25 mouse cellular contexts compared by ENCODE assay signal in the genomic region with DNA sequence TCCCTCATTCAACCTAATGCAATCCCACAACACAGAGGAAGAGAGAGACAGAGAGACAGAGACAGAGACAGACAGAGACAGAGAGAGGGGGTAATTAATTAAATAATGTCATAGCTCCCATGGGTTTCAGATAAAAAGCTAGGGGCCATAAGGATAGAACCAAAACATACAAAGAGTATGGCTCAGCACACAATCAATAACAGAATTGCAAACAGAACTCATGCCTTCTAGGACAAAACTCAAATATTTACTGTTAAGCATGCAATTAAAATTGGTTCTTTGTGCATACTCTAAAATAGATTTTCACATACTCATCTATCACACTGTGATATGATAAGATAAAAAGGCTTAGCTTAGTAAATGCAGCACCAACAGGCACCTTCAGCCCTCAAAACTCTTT. TPM values are rescaled to one million over a fixed set of nuclear protein-coding genes. Genes with fewer than 3 reads are reported as not detected.
"Had no signal": no experiment of that assay in that cellular context is flagged by ENCODE, and none has a peak within 500 bp of the region (broad histone marks: within the 10 kb centered on the region; RNA-seq: fewer than 3 reads in every experiment).

No protein-coding gene starts in this region.

- H3K4me1 ChIP-seq: heart, embryonic 12.5 days; hindbrain, embryonic 12.5 days; limb, embryonic 13.5 days had no signal

- H3K4me3 ChIP-seq: gastrocnemius, adult 2 months; heart, embryonic 10.5 days; heart, embryonic 12.5 days; hindbrain, embryonic 10.5 days; hindbrain, embryonic 12.5 days; layer of hippocampus, adult 2 months; left cerebral cortex, adult 2 months; limb, embryonic 13.5 days; limb, embryonic 15.5 days; liver, embryonic 12.5 days had no signal

- H3K9me3 ChIP-seq: heart, embryonic 10.5 days; heart, embryonic 12.5 days; hindbrain, embryonic 10.5 days; hindbrain, embryonic 12.5 days; limb, embryonic 13.5 days; limb, embryonic 15.5 days; liver, embryonic 12.5 days had no signal

- H3K27ac ChIP-seq: gastrocnemius, adult 2 months; heart, embryonic 10.5 days; hindbrain, embryonic 10.5 days; hindbrain, embryonic 12.5 days; hindbrain, embryonic 14.5 days; layer of hippocampus, adult 2 months; left cerebral cortex, adult 2 months; limb, embryonic 13.5 days; limb, embryonic 15.5 days; liver, embryonic 12.5 days had no signal

- H3K27me3 ChIP-seq: heart, embryonic 12.5 days; hindbrain, embryonic 12.5 days had no signal

- H3K4me2 ChIP-seq: heart, embryonic 12.5 days; hindbrain, embryonic 12.5 days; hindbrain, embryonic 14.5 days; limb, embryonic 13.5 days; limb, embryonic 15.5 days; liver, embryonic 12.5 days had no signal

- H3K9ac ChIP-seq: heart, embryonic 12.5 days; hindbrain, embryonic 12.5 days; hindbrain, embryonic 14.5 days; limb, embryonic 13.5 days; limb, embryonic 15.5 days; liver, embryonic 12.5 days had no signal

- H3K36me3 ChIP-seq: heart, embryonic 10.5 days; heart, embryonic 12.5 days; hindbrain, embryonic 10.5 days; hindbrain, embryonic 12.5 days; limb, embryonic 13.5 days; limb, embryonic 15.5 days; liver, embryonic 12.5 days had no signal

- DNase-seq: gastrocnemius, adult 2 months; gastrocnemius, postnatal 10 days; gastrocnemius, postnatal 25 days; heart, adult 18-20 months; heart, postnatal 10 days; heart, postnatal 4 days; kidney, adult 18-20 months; kidney, postnatal 10 days; kidney, postnatal 25 days; kidney, postnatal 4 days had no signal

- ATAC-seq: hindbrain, embryonic 16.5 days; inflammation-experienced regulatory T-cells, adult 6 months; liver, embryonic 12.5 days had no signal

RNA-seq across cellular contexts. Expression of gene Stxbp5l, which starts 5.2 kb away (rescaled TPM):
- total RNA-seq: granulocyte monocyte progenitor cell, adult 5-6 weeks; heart, adult 18-20 months; heart, postnatal 25 days had no signal
- polyA plus RNA-seq: liver, adult 2 months had no signal
